Mouse (Mus musculus) liver, embryonic 13.5 days (tissue): Measurements from ENCODE around the gene Nova2. TPM values are rescaled to one million over a fixed set of nuclear protein-coding genes. Genes with fewer than 3 reads are reported as not detected.

Source experiments
- ATAC-seq: fragments of 200-750 bp; cut with Nextera tagmentation; 2 replicates; pipeline ENCODE4 v1.8.0; 2017; ENCODE audit warnings: low read depth, mild to moderate bottlenecking, moderate number of reproducible peaks, moderate library complexity
- DNase-seq: peaks from one replicate; pipeline ENCODE4 v3.0.0; 2022
- H3K27ac ChIP-seq: fragments of 300-500 bp; sonication (generic); 2 replicates; pipeline ENCODE4 v1.5.1; 2015; ENCODE audit warnings: moderate library complexity, mild to moderate bottlenecking, inconsistent platforms
- H3K27me3 ChIP-seq: fragments of 300-500 bp; sonication (generic); 2 replicates; pipeline ENCODE4 v1.6.1; 2015; ENCODE audit warnings: mild to moderate bottlenecking, inconsistent platforms
- H3K36me3 ChIP-seq: fragments of 300-500 bp; sonication (generic); 2 replicates; pipeline ENCODE4 v1.6.1; 2015; ENCODE audit warnings: mild to moderate bottlenecking, inconsistent platforms
- H3K4me1 ChIP-seq: fragments of 300-500 bp; sonication (generic); replicated peaks from 2 replicates; pipeline ENCODE4 v1.6.1; 2015; ENCODE audit warnings: inconsistent platforms
- H3K4me2 ChIP-seq: fragments of 300-500 bp; sonication (generic); 2 replicates; pipeline ENCODE4 v1.6.1; 2015; ENCODE audit warnings: inconsistent platforms, mild to moderate bottlenecking, moderate library complexity
- H3K4me3 ChIP-seq: fragments of 300-500 bp; sonication (generic); replicated peaks from 2 replicates; pipeline ENCODE4 v1.5.1; 2015; ENCODE audit warnings: mild to moderate bottlenecking, inconsistent platforms
- H3K9ac ChIP-seq: fragments of 300-500 bp; sonication (generic); 2 replicates; pipeline ENCODE4 v1.6.1; 2015; ENCODE audit warnings: mild to moderate bottlenecking, inconsistent platforms
- H3K9me3 ChIP-seq: fragments of 300-500 bp; sonication (generic); replicated peaks from 2 replicates; pipeline ENCODE4 v1.6.1; 2016; ENCODE audit warnings: inconsistent platforms
- WGBS: fragments of 180-500 bp; shearing (Covaris S2); methylation state at CpG from one replicate; pipeline ENCODE4 v1.1.7; 2015; ENCODE audit not compliant: insufficient replicate concordance; 5-methylcytosine and 5-hydroxymethylcytosine counted together
- polyA plus RNA-seq: library from polyadenylated mRNA; unstranded; fragments of >200 nt; fragmentation: Nextera tagmentation; extraction: Ambion mirVana; gene quantifications from 2 replicates; pipeline ENCODE4 v1.2.1, GENCODE M21; 2015

Gene Nova2
- 0.08 TPM in 2 replicates for polyA plus RNA-seq

DNA sequence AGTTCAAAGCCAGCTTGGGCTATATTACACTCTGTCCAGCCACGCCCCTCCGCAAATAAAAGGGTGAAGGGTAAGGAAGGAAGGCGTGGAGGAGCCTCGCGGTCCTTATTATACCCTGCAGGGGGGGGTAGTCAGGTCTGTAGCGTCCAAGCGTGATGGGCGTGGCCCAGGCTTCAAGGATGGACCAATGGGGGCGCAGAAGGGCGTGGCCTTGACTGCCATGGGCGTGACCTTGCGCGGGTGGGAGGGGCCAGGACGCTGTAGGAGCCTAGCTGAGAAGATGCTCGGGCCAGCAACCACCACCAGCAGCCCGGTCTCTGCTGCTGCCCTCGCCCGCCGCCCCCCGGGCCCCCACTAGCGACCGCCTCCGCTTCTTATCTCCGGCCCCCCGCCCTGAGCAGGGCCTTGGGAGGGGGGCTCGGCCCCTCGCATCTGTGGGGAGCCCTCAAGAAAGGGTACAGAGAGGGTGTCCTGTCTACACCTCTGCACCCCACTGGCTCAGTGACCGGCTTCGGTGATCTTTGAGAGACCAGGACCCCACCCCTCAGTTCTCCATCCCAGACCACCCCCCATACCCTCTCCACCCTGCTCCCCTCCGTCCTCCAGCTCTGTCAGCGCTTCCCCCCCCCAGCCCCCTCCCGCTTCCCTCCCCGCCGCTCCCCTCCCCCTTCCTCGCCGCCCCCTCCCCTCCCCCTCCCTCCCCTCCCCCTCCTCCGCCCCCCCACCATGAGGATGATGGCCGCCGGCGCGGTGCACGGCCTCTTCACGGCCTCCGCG is at the start of gene Nova2:
TSS of gene Nova2 (plus strand) at position 727 of the 777 bp plus-strand sequence.
- Histone ChIP-seq H3K9ac (peak within 1 kb of the TSS; percentile 36; the same call in 1 of the 2 replicates), H3K9me3 (no peaks in the 10 kb centered on the region), H3K27ac (no peak within 1 kb of the TSS), H3K4me3 (peak within 1 kb of the TSS; percentile 47), H3K4me2 (peak within 1 kb of the TSS; percentile 62), H3K27me3 (peaks cover 73% of the 10 kb centered on the region), H3K4me1 (peaks cover 11% of the 10 kb centered on the region), H3K36me3 (no peaks in the 10 kb centered on the region)
- ATAC-seq (peak; percentile 83), DNase-seq (peak; percentile 61)
- WGBS: 2% methylated on average over 28 of the region's 45 CpGs

GRCm38 (mm10) chr7:18878691-18879090 is 47.0 kb upstream of the Nova2 start:
- Histone ChIP-seq H3K4me3 (no peak overlapping the region), H3K36me3 (no peaks in the 10 kb centered on the region), H3K4me2 (no peak overlapping the region), H3K4me1 (no peaks in the 10 kb centered on the region; the same call in 1 of the 2 replicates), H3K27me3 (no peaks in the 10 kb centered on the region), H3K27ac (no peak overlapping the region), H3K9ac (no peak overlapping the region), H3K9me3 (no peaks in the 10 kb centered on the region)
- no peak for ATAC-seq
- no peak for DNase-seq
- 55% methylated on average over 7 of the region's 7 CpGs for WGBS

GRCm38 (mm10) chr7:18883991-18884744 is 41.5 kb upstream of the Nova2 start:
- H3K27ac ChIP-seq: no peak overlapping the region
- no peaks in the 10 kb centered on the region for H3K36me3 ChIP-seq
- no peak overlapping the region for H3K4me2 ChIP-seq
- WGBS: 31% methylated on average over 9 of the region's 9 CpGs
- peak; percentile 57; the same call in 1 of the 2 replicates for ATAC-seq
- no peak overlapping the region for H3K9ac ChIP-seq
- H3K9me3 ChIP-seq: no peaks in the 10 kb centered on the region
- H3K27me3 ChIP-seq: no peaks in the 10 kb centered on the region
- H3K4me3 ChIP-seq: no peak overlapping the region
- peaks cover 7% of the 10 kb centered on the region; the same call in 1 of the 2 replicates for H3K4me1 ChIP-seq
- DNase-seq: no peak

DNA sequence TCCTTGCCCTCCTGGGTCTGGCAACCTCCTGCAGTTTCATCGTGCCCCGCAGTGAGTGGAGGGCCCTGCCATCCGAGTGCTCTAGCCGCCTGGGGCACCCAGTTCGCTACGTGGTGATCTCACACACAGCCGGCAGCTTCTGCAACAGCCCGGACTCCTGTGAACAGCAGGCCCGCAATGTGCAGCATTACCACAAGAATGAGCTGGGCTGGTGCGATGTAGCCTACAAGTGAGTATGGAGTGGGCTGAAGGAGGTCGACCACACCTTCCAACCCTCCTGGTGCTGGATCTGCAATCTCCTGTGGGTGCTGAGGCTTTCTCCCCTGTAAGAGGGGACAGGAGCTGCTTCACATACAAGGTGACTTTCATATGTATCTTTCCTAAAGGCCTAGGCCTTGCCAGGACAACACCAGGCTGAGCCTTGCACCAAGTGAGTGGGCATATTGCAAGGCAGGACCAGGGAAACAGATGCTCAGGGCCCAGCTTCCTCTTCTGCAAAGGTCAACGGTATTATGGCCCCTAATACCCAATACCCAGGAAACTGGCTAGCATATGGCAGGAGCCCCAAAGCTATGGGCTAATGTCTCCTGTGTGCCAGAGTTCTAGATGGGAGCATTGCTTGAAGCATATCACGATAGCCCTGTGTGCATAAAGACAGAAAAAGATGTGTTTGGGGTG is 40.8 kb upstream of the Nova2 start:
- H3K4me3 ChIP-seq: no peak overlapping the region
- no peak overlapping the region for H3K9ac ChIP-seq

DNA sequence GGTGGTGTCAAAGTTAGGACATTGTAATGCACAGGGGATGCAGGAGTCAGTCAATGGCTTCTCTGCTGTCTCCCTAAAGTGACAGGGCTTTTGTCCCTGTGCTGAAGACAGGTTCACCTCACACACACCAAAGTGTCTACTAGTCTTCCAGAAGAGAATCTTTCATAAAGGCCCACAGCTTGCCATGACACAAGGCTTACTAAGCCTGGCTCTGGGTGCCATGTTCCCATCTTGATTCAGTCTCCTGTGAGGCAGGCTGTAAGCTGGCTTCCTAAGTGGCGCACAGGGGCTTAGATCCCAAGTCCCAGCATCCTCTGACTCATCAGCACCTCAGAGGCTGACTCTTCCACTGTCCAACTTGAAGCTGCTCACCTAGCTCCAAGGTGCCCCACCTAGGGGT is 38.7 kb upstream of the Nova2 start:
- Histone ChIP-seq H3K27me3 (no peaks in the 10 kb centered on the region), H3K4me3 (no peak overlapping the region), H3K9me3 (no peaks in the 10 kb centered on the region), H3K9ac (no peak overlapping the region), H3K36me3 (no peaks in the 10 kb centered on the region), H3K4me1 (peaks cover 7% of the 10 kb centered on the region; the same call in 1 of the 2 replicates), H3K27ac (no peak overlapping the region), H3K4me2 (no peak overlapping the region)
- no peak for DNase-seq
- ATAC-seq: no peak
- 50% methylated on average over 1 of the region's 1 CpGs for WGBS

More for the DNA sequence above, 40.8 kb upstream of the Nova2 start:
- Histone ChIP-seq H3K4me1 (peaks cover 7% of the 10 kb centered on the region; the same call in 1 of the 2 replicates), H3K36me3 (no peaks in the 10 kb centered on the region), H3K27me3 (no peaks in the 10 kb centered on the region), H3K4me2 (no peak overlapping the region), H3K9me3 (no peaks in the 10 kb centered on the region), H3K27ac (no peak overlapping the region)
- DNase-seq (no peak), ATAC-seq (no peak)
- WGBS: 33% methylated on average over 13 of the region's 13 CpGs

- Histone ChIP-seq H3K9ac (no peak overlapping the region), H3K27me3 (peaks cover 21% of the 10 kb centered on the region), H3K36me3 (no peaks in the 10 kb centered on the region), H3K4me2 (no peak overlapping the region), H3K4me3 (no peak overlapping the region), H3K9me3 (no peaks in the 10 kb centered on the region), H3K4me1 (peaks cover 23% of the 10 kb centered on the region), H3K27ac (no peak overlapping the region)
- WGBS: 80% methylated on average over 8 of the region's 8 CpGs
- ATAC-seq (no peak), DNase-seq (no peak)
Observed at GRCm38 (mm10) chr7:18890848-18891247, 34.8 kb upstream of the Nova2 start.

- Histone ChIP-seq H3K4me3 (peak overlapping the region; percentile 48), H3K4me1 (peaks cover 23% of the 10 kb centered on the region), H3K27ac (no peak overlapping the region), H3K27me3 (peaks cover 21% of the 10 kb centered on the region), H3K36me3 (no peaks in the 10 kb centered on the region), H3K9me3 (no peaks in the 10 kb centered on the region), H3K4me2 (peak overlapping the region; percentile 69), H3K9ac (peak overlapping the region; percentile 46; the same call in 1 of the 2 replicates)
- peak; percentile 62 for DNase-seq
- WGBS: 18% methylated on average over 33 of the region's 33 CpGs
- peak; percentile 42 for ATAC-seq
Observed at GRCm38 (mm10) chr7:18891872-18892599, 33.7 kb upstream of the Nova2 start.

DNA sequence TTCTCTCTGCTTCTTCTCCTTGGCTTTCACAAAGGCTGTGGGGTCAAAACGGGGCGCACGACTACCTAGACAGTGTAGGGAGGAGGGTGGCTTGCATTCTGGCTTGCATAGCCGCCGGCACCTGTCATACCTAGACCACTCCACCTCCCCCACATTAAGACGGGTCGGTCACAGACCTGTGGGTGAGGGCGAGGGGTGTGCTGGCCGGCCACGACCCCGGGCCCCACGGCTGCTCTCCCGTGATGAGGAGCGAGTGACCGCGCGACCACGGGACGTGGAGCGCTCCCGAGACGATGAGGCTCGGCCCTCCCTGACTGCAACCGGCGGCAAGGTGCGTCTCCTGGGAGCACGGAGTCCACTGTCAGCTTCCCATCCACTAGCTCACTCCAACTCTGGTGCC is 32.7 kb upstream of the Nova2 start:
- H3K4me1 ChIP-seq: peaks cover 23% of the 10 kb centered on the region
- WGBS: 32% methylated on average over 27 of the region's 27 CpGs
- peak overlapping the region; percentile 70; the same call in 1 of the 2 replicates for H3K4me2 ChIP-seq
- peaks cover 21% of the 10 kb centered on the region for H3K27me3 ChIP-seq
- peak; percentile 44 for ATAC-seq
- H3K27ac ChIP-seq: no peak overlapping the region
- no peaks in the 10 kb centered on the region for H3K9me3 ChIP-seq
- no peak for DNase-seq
- H3K4me3 ChIP-seq: peak overlapping the region; percentile 48; the same call in 1 of the 2 replicates
- H3K9ac ChIP-seq: no peak overlapping the region
- no peaks in the 10 kb centered on the region for H3K36me3 ChIP-seq

GRCm38 (mm10) chr7:18893651-18894430 is 31.8 kb upstream of the Nova2 start:
- Histone ChIP-seq H3K27me3 (peaks cover 21% of the 10 kb centered on the region), H3K4me2 (peak overlapping the region; percentile 70), H3K4me1 (peaks cover 23% of the 10 kb centered on the region), H3K9me3 (no peaks in the 10 kb centered on the region), H3K4me3 (peak overlapping the region; percentile 44), H3K27ac (no peak overlapping the region), H3K36me3 (no peaks in the 10 kb centered on the region), H3K9ac (0 out of 2 replicates have a peak overlapping the region, but pooled peaks have one; percentile 19)
- WGBS: 4% methylated on average over 41 of the region's 41 CpGs
- ATAC-seq (peak; percentile 56), DNase-seq (peak; percentile 56)

DNA sequence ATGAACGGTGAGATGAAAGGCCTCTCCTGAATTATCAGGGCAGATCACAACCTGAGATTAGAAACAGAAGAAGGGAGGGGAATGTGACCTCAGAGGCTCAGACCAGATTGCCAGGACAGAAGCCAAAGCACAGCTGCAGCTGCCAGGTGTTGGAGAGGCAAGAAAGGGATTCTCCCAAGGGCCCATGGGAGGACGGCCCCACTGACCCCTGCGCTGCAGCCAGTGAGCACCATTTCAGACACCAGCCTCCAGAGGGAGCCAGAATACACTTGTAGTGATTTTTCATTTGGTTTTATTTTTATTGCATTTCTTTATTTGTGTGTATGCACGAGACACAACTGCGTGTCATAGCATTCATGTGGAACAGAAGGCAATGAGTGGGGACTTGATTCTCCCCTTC is 29.2 kb upstream of the Nova2 start:
- peaks cover 23% of the 10 kb centered on the region for H3K4me1 ChIP-seq
- H3K27me3 ChIP-seq: peaks cover 21% of the 10 kb centered on the region
- ATAC-seq: no peak
- no peak overlapping the region for H3K9ac ChIP-seq
- H3K36me3 ChIP-seq: 0 out of 2 replicates have a peak, but pooled peaks cover 9% of the 10 kb centered on the region
- H3K9me3 ChIP-seq: no peaks in the 10 kb centered on the region
- no peak overlapping the region for H3K4me3 ChIP-seq
- 55% methylated on average over 5 of the region's 5 CpGs for WGBS
- DNase-seq: no peak
- no peak overlapping the region for H3K27ac ChIP-seq
- no peak overlapping the region for H3K4me2 ChIP-seq
